Mouse (Mus musculus) ES-Bruce4 (cell line): ENCODE measurements around the gene Atrip.

Source experiments
- CTCF ChIP-seq: IDR thresholded peaks from one replicate; pipeline ENCODE4 v1.8.1; 2011; ENCODE audit warnings: low read depth, low read length
- EP300 ChIP-seq: IDR thresholded peaks from 2 replicates; pipeline ENCODE4 v1.6.1; 2011; ENCODE audit warnings: low read depth, low read length; ENCODE audit not compliant: insufficient read depth
- POLR2A ChIP-seq: IDR thresholded peaks from one replicate; pipeline ENCODE4 v1.8.1; 2011; ENCODE audit warnings: low read length; ENCODE audit not compliant: insufficient read depth

- TF ChIP-seq EP300 (no peak), CTCF (no peak), POLR2A (no peak)
Observed at GRCm38 (mm10) chr9:109022866-109023685, 50.8 kb downstream of the Atrip start.
